Mouse (Mus musculus) neural tube, embryonic 14.5 days (tissue): ENCODE results near the gene Caml. TPM values are rescaled to one million over a fixed set of nuclear protein-coding genes. Genes with fewer than 3 reads are reported as not detected.

Experiments used
- ATAC-seq: fragments of 200-750 bp; cut with Nextera tagmentation; 2 replicates; pipeline ENCODE4 v1.8.0; 2017; ENCODE audit warnings: low read depth, mild to moderate bottlenecking, moderate TSS enrichment, moderate library complexity
- H3K27ac ChIP-seq: fragments of 300-500 bp; sonication (generic); 2 replicates; pipeline ENCODE4 v1.5.1; 2014; ENCODE audit warnings: low read depth, mild to moderate bottlenecking, control low read depth, low read length, moderate library complexity, mixed read lengths
- H3K27me3 ChIP-seq: fragments of 300-500 bp; sonication (generic); 2 replicates; pipeline ENCODE4 v1.6.1; 2014; ENCODE audit warnings: low read length; ENCODE audit not compliant: control insufficient read depth, insufficient read depth
- H3K36me3 ChIP-seq: fragments of 300-500 bp; sonication (generic); 2 replicates; pipeline ENCODE4 v1.6.1; 2014; ENCODE audit warnings: low read length, mixed read lengths; ENCODE audit not compliant: control insufficient read depth, insufficient read depth
- H3K4me1 ChIP-seq: fragments of 300-500 bp; sonication (generic); 2 replicates; pipeline ENCODE4 v1.6.1; 2014; ENCODE audit warnings: low read length; ENCODE audit not compliant: control insufficient read depth, insufficient read depth
- H3K4me2 ChIP-seq: fragments of 300-500 bp; sonication (generic); 2 replicates; pipeline ENCODE4 v1.6.1; 2014; ENCODE audit warnings: mild to moderate bottlenecking, low read depth, low read length, control low read depth
- H3K4me3 ChIP-seq: fragments of 300-500 bp; sonication (generic); 2 replicates; pipeline ENCODE4 v1.5.1; 2014; ENCODE audit warnings: low read depth, low read length, control low read depth, mixed read lengths
- H3K9ac ChIP-seq: fragments of 300-500 bp; sonication (generic); replicated peaks from 2 replicates; pipeline ENCODE4 v1.6.1; 2014; ENCODE audit warnings: low read depth, mild to moderate bottlenecking, control low read depth, low read length, mixed read lengths
- H3K9me3 ChIP-seq: fragments of 300-500 bp; sonication (generic); 2 replicates; pipeline ENCODE4 v1.6.1; 2016; ENCODE audit warnings: low read length; ENCODE audit not compliant: control insufficient read depth
- WGBS: fragments of 180-500 bp; shearing (Covaris S2); extraction: QIAGEN DNeasy Blood & Tissue Kit; methylation state at CpG from one replicate; pipeline ENCODE4 v1.1.7; 2014; 5-methylcytosine and 5-hydroxymethylcytosine counted together
- polyA plus RNA-seq: library from polyadenylated mRNA; unstranded; fragments of >200 nt; fragmentation: Nextera tagmentation; extraction: Ambion mirVana; gene quantifications from 2 replicates; pipeline ENCODE4 v1.2.1, GENCODE M21; 2014

Gene Caml
- polyA plus RNA-seq, 1 experiment from 2014 or later = 118 TPM

GRCm38 (mm10) chr13:55593254-55593747 is 29.5 kb upstream of the Caml start:
- no peaks in the 10 kb centered on the region for H3K27me3 ChIP-seq
- H3K4me3 ChIP-seq = peak overlapping the region; percentile 74
- peak overlapping the region; percentile 84 for H3K27ac ChIP-seq
- peak overlapping the region; percentile 71 for H3K4me2 ChIP-seq
- peak; percentile 60 for ATAC-seq
- WGBS = under 1% methylated on average over 31 of the region's 31 CpGs
- H3K9ac ChIP-seq = peak overlapping the region; percentile 60
- H3K9me3 ChIP-seq = no peaks in the 10 kb centered on the region
- peaks cover 9% of the 10 kb centered on the region; the same call in 1 of the 2 replicates for H3K4me1 ChIP-seq
- H3K36me3 ChIP-seq = peaks cover 19% of the 10 kb centered on the region

DNA sequence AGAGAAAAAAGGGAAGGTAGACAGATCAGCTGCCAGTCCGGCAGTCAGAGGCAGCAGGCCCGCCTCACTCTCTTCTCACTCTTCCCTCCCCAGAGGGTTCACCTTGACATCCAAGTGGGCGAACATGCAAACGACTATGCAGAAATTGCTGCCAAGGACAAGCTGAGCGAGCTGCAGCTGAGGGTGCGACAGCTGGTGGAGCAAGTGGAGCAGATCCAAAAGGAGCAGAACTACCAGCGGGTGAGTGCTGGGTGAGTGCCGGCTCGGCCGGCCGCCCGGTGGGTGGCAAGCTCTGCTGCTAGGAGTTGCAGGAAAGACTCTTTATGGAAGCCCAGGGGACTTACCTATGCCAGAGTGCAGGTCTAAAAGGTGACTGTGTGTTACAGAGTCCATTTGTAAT is 27.4 kb upstream of the Caml start:
- H3K36me3 ChIP-seq = peaks cover 19% of the 10 kb centered on the region
- ATAC-seq = no peak
- 89% methylated on average over 12 of the region's 12 CpGs for WGBS
- H3K9ac ChIP-seq = no peak overlapping the region
- H3K4me3 ChIP-seq = no peak overlapping the region
- H3K27ac ChIP-seq = no peak overlapping the region
- H3K4me1 ChIP-seq = peaks cover 9% of the 10 kb centered on the region; the same call in 1 of the 2 replicates
- H3K9me3 ChIP-seq = no peaks in the 10 kb centered on the region
- H3K27me3 ChIP-seq = no peaks in the 10 kb centered on the region
- no peak overlapping the region for H3K4me2 ChIP-seq

GRCm38 (mm10) chr13:55596802-55597201 is 26.0 kb upstream of the Caml start:
- no peak overlapping the region for H3K9ac ChIP-seq
- H3K4me1 ChIP-seq = peaks cover 18% of the 10 kb centered on the region
- H3K9me3 ChIP-seq = no peaks in the 10 kb centered on the region
- over 99% methylated on average over 12 of the region's 12 CpGs for WGBS
- H3K4me2 ChIP-seq = no peak overlapping the region
- no peak overlapping the region for H3K27ac ChIP-seq
- H3K36me3 ChIP-seq = peaks cover 19% of the 10 kb centered on the region
- H3K4me3 ChIP-seq = no peak overlapping the region
- no peak for ATAC-seq
- H3K27me3 ChIP-seq = no peaks in the 10 kb centered on the region

- no peaks in the 10 kb centered on the region for H3K9me3 ChIP-seq
- H3K27me3 ChIP-seq = no peaks in the 10 kb centered on the region
- ATAC-seq = peak; percentile 88
- peak within 1 kb of the TSS; percentile 75 for H3K27ac ChIP-seq
- peaks cover 9% of the 10 kb centered on the region for H3K4me1 ChIP-seq
- 9% methylated on average over 51 of the region's 51 CpGs for WGBS
- peaks cover 19% of the 10 kb centered on the region for H3K36me3 ChIP-seq
- H3K9ac ChIP-seq = peak within 1 kb of the TSS; percentile 78
- H3K4me3 ChIP-seq = peak within 1 kb of the TSS; percentile 69
- H3K4me2 ChIP-seq = peak within 1 kb of the TSS; percentile 78
Observed at GRCm38 (mm10) chr13:55599566-55600540, 23.0 kb upstream of the Caml start, which contains the start of gene B4galt7. B4galt7 (plus strand) TSS chr13:55599896.

GRCm38 (mm10) chr13:55600657-55601056 is 22.1 kb upstream of the Caml start:
- WGBS = 23% methylated on average over 9 of the region's 9 CpGs
- H3K27ac ChIP-seq = no peak overlapping the region

DNA sequence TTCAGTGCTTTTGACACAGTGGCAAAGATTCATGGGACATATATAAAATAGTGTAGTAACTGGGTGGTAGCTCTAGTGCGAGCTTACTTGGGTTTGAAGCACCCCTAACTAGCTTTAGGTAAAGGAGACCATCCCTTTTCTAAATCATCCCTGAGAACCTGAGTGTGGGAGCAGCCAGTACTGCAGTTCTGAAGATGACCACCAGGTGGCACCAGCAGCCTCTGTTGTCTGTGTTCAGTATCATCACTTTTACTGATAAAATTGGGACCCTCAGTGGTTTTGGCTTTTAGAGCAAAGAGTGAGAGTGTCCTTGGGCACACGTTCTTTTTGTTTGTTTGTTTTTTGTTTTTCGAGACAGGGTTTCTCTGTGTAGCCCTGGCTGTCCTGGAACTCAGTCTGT is 21.2 kb upstream of the Caml start:
- Histone ChIP-seq H3K36me3 (peaks cover 8% of the 10 kb centered on the region), H3K4me1 (peaks cover 9% of the 10 kb centered on the region), H3K27ac (no peak overlapping the region), H3K4me2 (no peak overlapping the region), H3K4me3 (0 out of 2 replicates have a peak overlapping the region, but pooled peaks have one; percentile 69), H3K27me3 (no peaks in the 10 kb centered on the region), H3K9me3 (no peaks in the 10 kb centered on the region), H3K9ac (no peak overlapping the region)
- no peak for ATAC-seq
- 6% methylated on average over 3 of the region's 3 CpGs for WGBS

More at GRCm38 (mm10) chr13:55600657-55601056, 22.1 kb upstream of the Caml start:
- Histone ChIP-seq H3K4me1 (peaks cover 9% of the 10 kb centered on the region), H3K4me3 (peak overlapping the region; percentile 69), H3K4me2 (peak overlapping the region; percentile 78), H3K9ac (peak overlapping the region; percentile 78; the same call in 1 of the 2 replicates), H3K27me3 (no peaks in the 10 kb centered on the region), H3K9me3 (no peaks in the 10 kb centered on the region), H3K36me3 (peaks cover 12% of the 10 kb centered on the region)
- ATAC-seq = 0 out of 2 replicates have a peak, but pooled peaks have one; percentile 18

- Histone ChIP-seq H3K4me2 (no peak overlapping the region), H3K9ac (no peak overlapping the region), H3K4me3 (no peak overlapping the region), H3K4me1 (peaks cover 9% of the 10 kb centered on the region), H3K9me3 (no peaks in the 10 kb centered on the region), H3K27me3 (no peaks in the 10 kb centered on the region), H3K27ac (no peak overlapping the region), H3K36me3 (peaks cover 15% of the 10 kb centered on the region)
- no peak for ATAC-seq
- 93% methylated on average over 3 of the region's 3 CpGs for WGBS
Observed at GRCm38 (mm10) chr13:55604606-55605005, 18.2 kb upstream of the Caml start.

DNA sequence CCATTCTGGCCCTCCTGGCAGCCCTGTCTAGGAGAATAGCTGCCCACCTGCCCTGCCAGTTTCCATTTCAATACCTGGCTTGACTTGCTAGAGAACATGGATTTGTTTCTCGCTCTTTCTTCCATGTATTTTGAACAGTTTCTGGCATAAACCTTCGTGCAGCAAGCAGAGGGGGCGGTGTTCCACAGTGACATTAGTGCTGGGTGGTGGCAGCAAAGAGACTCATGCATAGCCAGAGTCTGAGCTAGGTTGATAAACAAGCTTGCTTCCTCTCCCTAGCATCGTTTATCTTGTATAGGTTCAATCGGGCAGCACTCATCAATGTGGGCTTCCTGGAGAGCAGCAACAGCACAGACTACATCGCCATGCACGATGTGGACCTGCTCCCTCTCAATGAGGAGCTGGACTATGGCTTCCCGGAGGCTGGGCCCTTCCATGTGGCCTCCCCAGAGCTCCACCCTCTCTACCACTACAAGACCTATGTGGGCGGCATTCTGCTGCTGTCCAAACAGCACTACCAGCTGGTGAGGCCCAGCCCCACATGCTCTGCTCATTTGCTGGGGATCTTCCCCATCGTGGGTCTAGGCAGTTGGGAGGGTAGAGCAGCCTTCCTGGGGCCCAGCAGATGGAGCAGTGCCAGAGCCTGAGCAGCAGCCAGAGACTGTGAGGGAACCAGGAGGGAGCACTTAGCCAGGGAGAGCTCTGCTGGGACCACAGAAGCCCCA is 15.7 kb upstream of the Caml start:
- H3K4me3 ChIP-seq = no peak overlapping the region
- no peak overlapping the region for H3K9ac ChIP-seq
- peaks cover 24% of the 10 kb centered on the region for H3K36me3 ChIP-seq
- H3K27ac ChIP-seq = no peak overlapping the region
- H3K27me3 ChIP-seq = no peaks in the 10 kb centered on the region
- no peaks in the 10 kb centered on the region for H3K4me1 ChIP-seq
- no peaks in the 10 kb centered on the region for H3K9me3 ChIP-seq
- H3K4me2 ChIP-seq = no peak overlapping the region
- WGBS = 79% methylated on average over 10 of the region's 10 CpGs
- ATAC-seq = no peak
